Mouse (Mus musculus): ENCODE results near the gene Psma6.

- no peak for TF ChIP-seq CTCF (conservative IDR thresholded peaks at IDR 0.05; ENCODE audit: low read length)
- TF ChIP-seq NANOG (IDR thresholded peaks at IDR 0.05; ENCODE audit: borderline replicate concordance, low read length), result no peak
- TF ChIP-seq POU5F1 (IDR thresholded peaks at IDR 0.05; ENCODE audit: borderline replicate concordance, low read length), result no peak
These were observed 53.3 kb downstream of the Psma6 start for GRCm38 (mm10) chr12:55437122-55437826.

All from E14TG2a.4 (cell line).